Mouse (Mus musculus) heart, postnatal 0 days (tissue): ENCODE measurements at regions not wholly inside any gene's neighbourhood (a gene's known extent, or its start where the extent isn't known, plus 50 kb on each side); places are given as distances from the start of the nearest gene placed in this dataset.
"Not testable (repeated sequence)": the region's sequence is repeated elsewhere in the genome, so short reads cannot be mapped to it uniquely, and the experiment has no call there.

Source experiments
- ATAC-seq: fragments of 200-750 bp; cut with Nextera tagmentation; 2 replicates; pipeline ENCODE4 v1.8.0; 2017; ENCODE audit warnings: low read depth, moderate number of reproducible peaks, moderate library complexity; ENCODE audit not compliant: insufficient read depth
- DNase-seq: peaks from one replicate; pipeline ENCODE4 v3.0.0-alpha.2; 2016; ENCODE audit warnings: low spot score
- H3K27ac ChIP-seq: fragments of 300-500 bp; sonication (generic); 2 replicates; pipeline ENCODE4 v1.5.1; 2014; ENCODE audit warnings: low read depth, mild to moderate bottlenecking
- H3K27me3 ChIP-seq: fragments of 300-500 bp; sonication (generic); 2 replicates; pipeline ENCODE4 v1.6.1; 2014; ENCODE audit warnings: low read length, mixed read lengths; ENCODE audit not compliant: control insufficient read depth, insufficient read depth
- H3K36me3 ChIP-seq: fragments of 300-500 bp; sonication (generic); replicated peaks from 2 replicates; pipeline ENCODE4 v1.6.1; 2014; ENCODE audit warnings: low read length, mixed read lengths; ENCODE audit not compliant: control insufficient read depth, insufficient read depth
- H3K4me1 ChIP-seq: fragments of 300-500 bp; sonication (generic); 2 replicates; pipeline ENCODE4 v1.6.1; 2014; ENCODE audit warnings: antibody characterized with exemption; ENCODE audit not compliant: control insufficient read depth, insufficient read depth
- H3K4me2 ChIP-seq: fragments of 300-500 bp; sonication (generic); 2 replicates; pipeline ENCODE4 v1.6.1; 2014; ENCODE audit warnings: low read depth, mild to moderate bottlenecking, low read length, moderate library complexity
- H3K4me3 ChIP-seq: fragments of 300-500 bp; sonication (generic); 2 replicates; pipeline ENCODE4 v1.5.1; 2014; ENCODE audit warnings: low read depth, low read length
- H3K9ac ChIP-seq: fragments of 300-500 bp; sonication (generic); replicated peaks from 2 replicates; pipeline ENCODE4 v1.6.1; 2014; ENCODE audit warnings: low read depth, low read length, mixed read lengths
- H3K9me3 ChIP-seq: fragments of 300-500 bp; sonication (generic); replicated peaks from 2 replicates; pipeline ENCODE4 v1.6.1; 2016; ENCODE audit warnings: low read length; ENCODE audit not compliant: control insufficient read depth
- CTCF ChIP-seq: IDR thresholded peaks from 2 replicates; pipeline ENCODE4 v1.5.1; 2016; ENCODE audit warnings: antibody characterized with exemption, control low read depth, low read depth
- EP300 ChIP-seq: IDR thresholded peaks from 2 replicates; pipeline ENCODE4 v1.6.1; 2016; ENCODE audit warnings: antibody characterized with exemption, low read depth
- WGBS: fragments of 180-500 bp; shearing (Covaris S2); extraction: QIAGEN DNeasy Blood & Tissue Kit; methylation state at CpG from one replicate; pipeline ENCODE4 v1.1.7; 2014; 5-methylcytosine and 5-hydroxymethylcytosine counted together

- Histone ChIP-seq H3K9ac (no peak overlapping the region), H3K4me2 (no peak overlapping the region), H3K9me3 (no peaks in the 10 kb centered on the region), H3K4me1 (no peaks in the 10 kb centered on the region), H3K36me3 (no peaks in the 10 kb centered on the region), H3K27me3 (no peaks in the 10 kb centered on the region), H3K4me3 (no peak overlapping the region), H3K27ac (no peak overlapping the region)
- WGBS: 84% methylated on average over 12 of the region's 12 CpGs
- no peak for DNase-seq
- no peak for ATAC-seq
- TF ChIP-seq CTCF (no peak), EP300 (no peak)
Measured at GRCm38 (mm10) chr15:87818566-87818965, 274.5 kb downstream of the Fam19a5 start.

DNA sequence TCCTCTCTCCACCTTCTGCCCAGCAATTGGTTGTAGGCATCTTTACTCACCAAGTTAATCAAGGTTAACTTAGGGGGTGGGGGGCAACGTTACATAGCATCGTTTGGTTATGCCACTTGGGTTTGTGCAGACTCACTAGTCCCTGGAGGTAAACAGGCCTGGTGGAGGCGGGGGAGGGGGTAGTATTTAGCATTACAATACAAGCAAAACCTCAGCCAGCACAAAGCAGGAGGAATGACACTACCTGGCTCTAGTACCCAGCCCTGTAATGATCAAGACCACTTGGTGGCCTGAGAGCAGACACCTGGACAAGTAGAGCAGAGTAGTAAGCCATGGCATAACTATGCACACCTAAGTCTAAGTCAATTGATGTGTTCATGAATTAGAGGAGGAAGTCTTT, 298.0 kb downstream of the Fam19a5 start:
- H3K27me3 ChIP-seq: no peaks in the 10 kb centered on the region
- no peak overlapping the region for H3K9ac ChIP-seq
- WGBS: 33% methylated on average over 3 of the region's 3 CpGs
- TF ChIP-seq EP300 (no peak), CTCF (no peak)
- DNase-seq (no peak), ATAC-seq (no peak)
- no peaks in the 10 kb centered on the region for H3K9me3 ChIP-seq
- no peaks in the 10 kb centered on the region for H3K36me3 ChIP-seq
- no peaks in the 10 kb centered on the region for H3K4me1 ChIP-seq
- no peak overlapping the region for H3K4me3 ChIP-seq
- no peak overlapping the region for H3K27ac ChIP-seq
- no peak overlapping the region for H3K4me2 ChIP-seq

GRCm38 (mm10) chr15:87859069-87859468, 315.0 kb downstream of the Fam19a5 start:
- Histone ChIP-seq H3K9ac (no peak overlapping the region), H3K36me3 (no peaks in the 10 kb centered on the region), H3K27ac (no peak overlapping the region), H3K4me3 (no peak overlapping the region), H3K9me3 (no peaks in the 10 kb centered on the region), H3K27me3 (no peaks in the 10 kb centered on the region), H3K4me2 (no peak overlapping the region), H3K4me1 (no peaks in the 10 kb centered on the region)
- ATAC-seq (no peak), DNase-seq (no peak)
- 32% methylated on average over 2 of the region's 2 CpGs for WGBS
- TF ChIP-seq CTCF: no peak
- TF ChIP-seq EP300: no peak

DNA sequence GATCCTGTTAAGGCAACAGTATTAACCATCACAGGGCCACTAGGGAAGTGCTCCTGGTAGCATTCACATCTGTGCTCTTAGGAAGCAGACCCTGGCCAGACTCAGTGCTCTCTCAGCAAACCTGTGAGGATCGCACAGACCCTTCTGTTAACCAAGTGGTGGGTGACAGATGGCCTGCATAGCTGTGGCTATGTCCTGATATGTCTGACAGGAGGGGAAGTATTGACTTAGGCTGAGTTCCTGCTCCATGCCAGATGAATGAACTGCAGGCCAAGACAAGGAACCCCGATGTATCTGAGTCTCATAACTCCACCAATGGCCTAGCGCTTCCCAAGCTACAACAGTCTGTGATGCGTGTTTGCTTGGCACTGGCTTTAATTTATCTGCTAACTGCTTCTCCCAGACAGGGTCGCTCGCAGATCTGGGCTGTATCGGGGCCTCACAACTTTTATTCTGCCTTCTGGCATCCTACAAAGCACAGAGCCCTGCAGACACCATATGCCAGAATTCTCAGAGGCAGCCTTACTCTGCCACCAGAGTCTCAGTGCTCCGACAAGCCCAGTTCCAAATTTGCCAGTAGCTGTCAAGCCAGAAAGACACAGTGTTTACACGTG, 332.3 kb downstream of the Fam19a5 start:
- H3K36me3 ChIP-seq: no peaks in the 10 kb centered on the region
- H3K4me3 ChIP-seq: no peak overlapping the region
- WGBS: 61% methylated on average over 9 of the region's 9 CpGs

GRCm38 (mm10) chr15:87890903-87891302, 346.8 kb downstream of the Fam19a5 start:
- Histone ChIP-seq H3K27ac (no peak overlapping the region), H3K9ac (no peak overlapping the region), H3K4me1 (no peaks in the 10 kb centered on the region), H3K9me3 (no peaks in the 10 kb centered on the region), H3K36me3 (no peaks in the 10 kb centered on the region), H3K4me3 (no peak overlapping the region), H3K27me3 (no peaks in the 10 kb centered on the region), H3K4me2 (no peak overlapping the region)
- WGBS: 70% methylated on average over 5 of the region's 5 CpGs
- DNase-seq (no peak), ATAC-seq (no peak)
- no peak for TF ChIP-seq EP300
- TF ChIP-seq CTCF: no peak

More for the DNA sequence above, 332.3 kb downstream of the Fam19a5 start:
- no peak overlapping the region for H3K9ac ChIP-seq
- no peak overlapping the region for H3K4me2 ChIP-seq
- H3K4me1 ChIP-seq: no peaks in the 10 kb centered on the region
- no peak for TF ChIP-seq EP300
- no peak for TF ChIP-seq CTCF
- DNase-seq (no peak), ATAC-seq (no peak)
- no peaks in the 10 kb centered on the region for H3K27me3 ChIP-seq
- H3K27ac ChIP-seq: no peak overlapping the region
- H3K9me3 ChIP-seq: no peaks in the 10 kb centered on the region

- 72% methylated on average over 6 of the region's 6 CpGs for WGBS
- not testable (repeated sequence) for H3K27ac ChIP-seq, DNase-seq, H3K27me3 ChIP-seq, H3K4me3 ChIP-seq, H3K9me3 ChIP-seq, ATAC-seq, H3K4me2 ChIP-seq, H3K9ac ChIP-seq, H3K4me1 ChIP-seq, H3K36me3 ChIP-seq
Measured at GRCm38 (mm10) chr15:87894866-87895265, 350.8 kb downstream of the Fam19a5 start.
